Mouse (Mus musculus): ENCODE measurements at regions not wholly inside any gene's neighbourhood (a gene's known extent, or its start where the extent isn't known, plus 50 kb on each side); places are given as distances from the start of the nearest gene placed in this dataset.

- TF ChIP-seq CTCF (IDR thresholded peaks at IDR 0.05; ENCODE audit: low read depth, low read length) (no peak), TAL1 (conservative IDR thresholded peaks at IDR 0.05; ENCODE audit: low read depth, low read length) (no peak)
Measured at GRCm38 (mm10) chr16:74625783-74626182, 214.2 kb upstream of the Robo2 start.
